Mouse (Mus musculus) spleen, adult 2 months (tissue): ENCODE results near the gene Nup160.

Source experiments
- CTCF ChIP-seq: fragments of 200-500 bp; IDR thresholded peaks from 2 replicates; pipeline ENCODE4 v1.5.1; 2011; ENCODE audit warnings: mild to moderate bottlenecking, inconsistent platforms; ENCODE audit not compliant: insufficient read depth, insufficient read length, insufficient replicate concordance; ENCODE audit errors: extremely low read depth
- POLR2A ChIP-seq: fragments of 200-500 bp; IDR thresholded peaks from 2 replicates; pipeline ENCODE4 v1.6.1; 2011; ENCODE audit warnings: low read depth, low read length, inconsistent platforms

- TF ChIP-seq CTCF (no peak), POLR2A (no peak)
Observed at GRCm38 (mm10) chr2:90629552-90629951, 47.5 kb upstream of the Nup160 start.
